Mouse (Mus musculus) liver, adult (tissue): ENCODE data around the gene Prtn3.

Experiments
- GATA4 ChIP-seq: IDR thresholded peaks from 2 replicates; pipeline ENCODE4 v1.6.1; 2014; ENCODE audit warnings: mild to moderate bottlenecking, low read length; ENCODE audit not compliant: insufficient replicate concordance

Prtn3 gene

DNA sequence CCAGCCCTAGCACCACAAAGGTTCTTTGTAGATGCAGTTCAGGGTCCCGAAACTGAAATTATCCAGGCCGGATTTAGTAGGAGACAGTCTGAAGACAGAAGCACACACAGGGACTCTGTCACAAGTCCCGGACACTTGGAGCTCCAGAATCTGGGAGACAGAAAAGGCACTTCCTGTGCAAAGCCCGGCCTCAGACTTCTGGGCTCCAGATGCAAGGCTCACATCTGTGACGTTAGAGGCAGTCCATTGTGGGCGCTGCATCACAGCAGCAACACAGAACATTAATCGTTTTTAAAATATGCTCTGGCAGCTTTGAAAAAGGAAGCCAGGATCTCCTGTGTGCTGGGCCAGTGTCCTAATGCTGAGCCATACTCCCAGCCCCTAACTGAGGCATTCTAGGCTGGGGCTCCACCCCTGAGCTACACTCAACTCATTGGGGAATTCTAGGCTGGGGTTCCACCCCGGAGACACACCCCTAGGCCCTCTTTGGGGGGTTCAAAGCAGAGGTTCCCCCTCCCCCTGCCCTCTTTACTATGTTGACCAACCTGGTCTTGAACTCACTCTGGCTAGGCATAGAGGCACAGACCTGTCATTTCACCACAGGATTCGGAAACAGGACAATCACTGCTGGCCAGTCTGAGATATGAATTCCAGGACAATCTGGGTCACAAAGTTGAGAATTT is 22.0 kb upstream of the Prtn3 start:
- no peak for TF ChIP-seq GATA4

DNA sequence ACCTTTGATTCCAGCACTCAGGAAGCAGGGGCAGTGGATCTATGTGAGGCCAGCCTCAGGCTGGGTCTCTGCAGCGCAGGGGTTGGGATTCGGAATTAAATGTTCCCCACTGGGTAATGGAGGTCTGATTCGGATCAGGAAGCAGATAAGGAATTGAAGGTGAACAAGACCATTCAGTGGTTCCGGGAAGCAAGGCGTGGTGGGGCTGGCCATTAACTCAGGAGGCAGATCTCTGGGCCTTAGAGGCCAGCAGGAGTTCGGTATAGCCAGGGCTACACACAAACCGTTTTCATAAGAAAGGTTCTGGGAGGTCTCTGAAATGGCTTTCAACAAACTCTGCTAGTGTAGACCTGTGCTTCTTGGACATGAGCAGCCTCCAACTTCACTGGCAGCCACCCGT is 21.4 kb upstream of the Prtn3 start:
- TF ChIP-seq GATA4 = no peak

DNA sequence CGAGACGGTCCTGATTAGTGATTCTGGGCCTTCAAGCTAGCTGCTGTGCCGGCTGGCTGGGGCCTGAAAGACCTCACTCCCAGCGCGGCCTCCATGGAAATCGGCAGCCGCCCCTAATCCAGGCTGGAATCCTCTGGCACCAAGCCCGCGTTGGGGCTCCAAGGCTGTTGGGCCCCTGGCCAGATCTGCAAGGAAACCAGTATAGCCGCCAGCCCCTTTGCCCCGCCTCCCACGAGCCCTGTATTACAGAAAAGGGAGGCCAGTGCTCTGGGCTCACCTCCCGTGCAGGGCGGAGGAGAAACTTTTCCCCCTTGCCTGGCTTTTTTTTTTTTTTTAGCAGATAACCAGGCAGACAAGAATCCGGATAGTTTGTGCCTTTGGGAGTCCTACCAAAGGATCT is 20.9 kb upstream of the Prtn3 start:
- no peak for TF ChIP-seq GATA4

DNA sequence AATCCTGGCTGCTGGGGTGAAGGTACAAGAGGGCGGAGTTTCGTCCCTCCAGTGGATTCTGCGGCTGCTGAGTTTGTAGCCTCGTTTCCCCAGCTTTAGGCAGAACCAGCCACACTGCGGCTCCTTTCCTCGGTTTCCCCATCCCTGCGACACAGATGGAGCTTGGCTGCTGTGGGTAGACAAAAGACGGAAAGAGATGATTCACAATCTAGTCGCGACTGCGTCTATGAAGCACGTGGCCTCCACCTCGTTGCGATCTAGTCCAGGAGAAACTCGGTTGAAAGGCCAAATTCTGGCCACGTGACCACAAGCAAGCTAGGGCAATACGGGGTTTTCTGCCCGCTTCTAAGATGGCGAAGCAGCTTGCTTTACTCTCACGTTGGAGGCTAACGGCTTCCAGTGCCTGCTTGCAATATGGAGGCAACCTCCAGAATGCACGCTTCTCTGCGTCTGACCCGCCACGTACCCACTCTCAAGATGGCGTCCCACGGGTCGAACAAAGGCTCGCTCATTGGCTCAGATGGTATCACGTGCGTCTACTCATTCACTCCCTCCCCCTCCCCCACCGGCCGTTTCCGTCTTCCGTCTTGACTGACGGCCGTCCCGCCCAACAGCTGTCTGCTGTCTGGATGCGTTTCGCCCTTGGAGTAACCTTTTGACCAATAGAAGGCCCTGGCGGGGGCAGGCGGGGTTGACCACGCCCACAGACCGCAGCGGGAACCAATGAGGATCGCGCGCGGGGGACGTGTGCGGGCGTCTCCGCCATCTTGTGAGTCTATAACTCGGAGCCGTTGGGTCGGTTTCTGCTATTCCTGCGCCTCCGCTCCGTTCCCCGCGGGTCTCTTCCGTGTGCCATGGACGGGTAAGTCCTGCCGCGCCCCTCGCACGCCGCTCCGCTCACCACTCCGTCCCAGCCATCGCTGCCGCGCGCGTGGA is 20.1 kb upstream of the Prtn3 start, which contains the start of gene Ptbp1:
Gene Ptbp1, plus strand, starts transcription at position 568 of the 936 bp plus-strand sequence.
- TF ChIP-seq GATA4 = no peak

DNA sequence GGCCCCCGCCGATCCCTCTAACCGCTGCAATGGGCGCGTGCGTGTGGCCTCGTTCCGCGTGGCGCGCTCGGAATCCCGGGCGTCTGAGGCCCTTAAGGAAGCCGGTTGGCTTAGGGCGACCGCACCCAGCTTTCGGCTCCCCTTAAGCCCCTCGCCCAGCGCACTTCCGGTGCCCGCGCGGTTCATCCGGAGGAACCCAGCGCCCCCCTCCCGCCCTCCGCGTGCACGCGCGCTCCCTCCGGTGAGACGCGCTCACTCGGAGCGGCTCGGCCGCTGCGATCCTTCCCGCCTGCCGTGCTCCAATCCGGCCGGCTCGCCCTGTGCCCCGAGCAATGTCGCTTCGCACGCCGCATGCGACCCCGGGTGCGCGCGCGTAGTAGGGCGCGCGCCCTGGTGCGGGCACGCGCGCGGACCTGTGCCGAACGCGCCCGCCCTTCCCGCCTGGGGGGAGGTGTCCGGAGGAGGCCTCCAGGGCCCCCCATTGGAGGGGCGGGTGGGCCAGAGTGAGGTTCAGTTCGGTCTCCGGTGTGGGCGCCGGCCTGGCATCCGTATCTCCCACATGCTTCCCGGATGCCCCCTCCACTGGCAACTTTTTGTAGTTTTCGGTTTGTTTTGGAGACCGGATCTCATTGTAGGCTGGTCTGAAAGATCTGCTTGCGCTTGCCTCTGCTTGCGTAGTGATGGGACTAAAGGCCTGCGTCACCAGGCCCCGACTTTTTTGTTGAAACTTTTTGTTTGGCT is 19.3 kb upstream of the Prtn3 start:
- TF ChIP-seq GATA4 = no peak; the same call in 1 of the 2 replicates

DNA sequence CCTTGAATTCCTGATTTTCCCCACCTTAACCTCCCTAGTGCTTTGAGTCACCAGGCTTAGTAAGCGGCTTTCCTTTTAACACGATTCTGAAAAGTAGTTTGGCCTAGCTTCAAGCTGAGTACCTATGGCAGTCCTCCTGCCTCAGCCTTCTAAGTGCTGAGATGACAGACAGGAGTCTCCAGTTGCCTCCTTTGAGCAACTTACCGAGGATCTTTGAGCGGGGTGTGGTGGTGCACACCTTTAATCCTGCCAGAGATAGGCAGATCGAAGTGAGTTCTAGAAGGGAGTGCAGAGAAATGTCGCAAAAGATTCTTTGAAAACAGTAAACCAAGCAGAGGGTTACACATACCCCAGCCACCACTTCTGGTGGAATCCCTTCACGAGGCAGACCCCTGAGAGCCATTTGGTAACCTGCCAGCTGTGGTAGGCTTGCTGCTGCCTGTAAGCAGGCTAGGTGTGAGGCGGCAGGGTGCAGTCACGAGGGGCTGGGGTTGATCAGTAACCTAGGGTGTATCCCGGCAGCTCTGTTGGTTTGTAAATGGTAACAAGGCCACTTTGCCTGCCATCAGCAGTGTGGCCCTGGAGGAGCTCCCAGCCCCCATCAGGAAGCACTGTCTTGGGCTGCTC is 18.6 kb upstream of the Prtn3 start:
- TF ChIP-seq GATA4 = no peak

DNA sequence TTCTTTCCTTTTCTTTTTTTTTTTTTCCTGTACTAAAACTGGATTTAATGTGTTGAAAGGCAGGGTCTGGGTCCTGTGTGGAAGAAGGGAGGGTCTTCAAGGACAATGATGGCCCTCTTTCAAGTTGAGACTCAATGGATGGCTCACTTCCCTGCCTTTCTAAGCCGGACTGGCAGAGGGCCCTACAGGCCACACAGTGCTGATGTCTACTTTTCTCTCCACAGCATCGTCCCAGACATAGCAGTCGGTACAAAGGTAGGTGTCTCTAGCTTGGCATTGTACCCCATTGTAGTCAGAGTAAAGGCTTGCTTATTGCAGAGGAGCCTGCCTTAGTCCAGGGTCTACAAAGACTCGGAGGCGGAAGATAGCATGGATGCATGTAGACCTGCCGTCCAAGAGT is 18.0 kb upstream of the Prtn3 start:
- TF ChIP-seq GATA4 = no peak

DNA sequence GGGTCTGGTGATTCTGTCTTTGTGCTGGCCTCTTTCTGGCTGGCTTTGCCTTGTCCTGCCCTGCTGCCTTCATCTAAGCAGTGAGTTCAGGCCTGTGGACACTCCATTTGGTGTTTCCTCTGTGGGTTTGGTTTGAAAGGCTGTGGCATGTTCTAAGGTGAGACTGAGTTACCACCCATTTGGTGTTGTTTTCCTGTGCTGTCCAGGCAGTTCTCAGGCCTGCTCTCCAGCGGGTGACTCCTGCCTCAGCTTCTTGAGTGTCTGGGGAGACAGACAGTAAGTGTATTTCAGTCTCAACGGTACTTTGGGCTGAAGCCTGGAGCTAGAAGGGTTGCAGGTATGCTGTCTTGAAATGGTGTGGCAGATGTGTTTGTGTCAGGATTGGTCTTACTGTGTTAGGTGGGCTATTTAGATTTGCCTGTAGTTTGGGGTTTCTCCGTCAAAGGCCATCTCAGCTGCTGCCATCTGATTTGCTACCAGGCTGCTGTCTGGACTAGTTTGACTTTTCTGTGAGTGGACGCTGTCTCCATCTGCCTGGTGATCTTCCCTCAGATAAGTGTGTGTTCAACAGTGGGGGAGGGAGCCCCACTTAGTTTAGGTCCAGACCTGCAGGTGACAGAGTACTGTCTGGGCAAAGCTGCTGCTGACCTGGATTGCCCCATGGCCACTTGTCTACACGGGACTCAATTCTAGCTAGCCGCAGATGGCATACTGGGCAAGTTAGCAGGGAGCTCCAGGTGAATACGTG is 17.4 kb upstream of the Prtn3 start:
- no peak for TF ChIP-seq GATA4

DNA sequence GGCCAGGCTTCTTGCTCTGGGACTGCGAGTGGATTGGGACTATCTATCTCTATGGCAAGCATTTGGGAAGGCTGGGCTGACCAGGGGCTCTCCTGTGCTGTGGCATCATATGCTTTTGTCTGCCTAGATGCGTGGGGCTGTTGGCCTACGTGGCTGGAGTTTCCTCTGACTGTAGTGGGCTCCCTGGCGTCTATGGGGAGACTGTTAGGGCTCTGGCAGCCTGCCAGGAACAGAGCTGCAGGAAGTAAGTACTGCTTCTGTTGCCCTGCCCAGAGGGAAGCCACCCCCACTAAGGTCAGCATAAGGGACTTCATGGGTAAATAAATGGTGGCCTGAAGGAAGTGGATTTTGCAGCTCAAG is 16.8 kb upstream of the Prtn3 start:
- no peak for TF ChIP-seq GATA4

DNA sequence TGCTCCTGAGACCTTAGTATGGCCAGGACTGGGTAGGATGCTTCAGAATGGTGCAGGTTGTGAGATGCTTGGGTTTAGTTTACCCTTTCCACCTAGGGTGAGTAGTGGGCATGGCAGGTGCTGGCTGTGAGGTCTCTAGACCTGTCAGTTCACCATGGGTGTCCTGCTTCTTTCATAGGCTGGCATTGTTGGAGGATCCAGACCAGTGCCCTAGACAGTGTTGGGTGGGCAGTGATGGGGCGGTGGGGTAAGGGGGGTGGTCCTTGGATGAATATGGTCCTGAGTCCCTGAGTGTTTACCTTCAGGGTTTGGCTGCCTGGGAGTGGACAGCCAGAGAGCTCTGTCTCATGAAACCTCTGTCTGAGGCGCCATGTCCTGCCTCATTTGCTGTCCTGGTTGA is 16.4 kb upstream of the Prtn3 start:
- TF ChIP-seq GATA4 = no peak

DNA sequence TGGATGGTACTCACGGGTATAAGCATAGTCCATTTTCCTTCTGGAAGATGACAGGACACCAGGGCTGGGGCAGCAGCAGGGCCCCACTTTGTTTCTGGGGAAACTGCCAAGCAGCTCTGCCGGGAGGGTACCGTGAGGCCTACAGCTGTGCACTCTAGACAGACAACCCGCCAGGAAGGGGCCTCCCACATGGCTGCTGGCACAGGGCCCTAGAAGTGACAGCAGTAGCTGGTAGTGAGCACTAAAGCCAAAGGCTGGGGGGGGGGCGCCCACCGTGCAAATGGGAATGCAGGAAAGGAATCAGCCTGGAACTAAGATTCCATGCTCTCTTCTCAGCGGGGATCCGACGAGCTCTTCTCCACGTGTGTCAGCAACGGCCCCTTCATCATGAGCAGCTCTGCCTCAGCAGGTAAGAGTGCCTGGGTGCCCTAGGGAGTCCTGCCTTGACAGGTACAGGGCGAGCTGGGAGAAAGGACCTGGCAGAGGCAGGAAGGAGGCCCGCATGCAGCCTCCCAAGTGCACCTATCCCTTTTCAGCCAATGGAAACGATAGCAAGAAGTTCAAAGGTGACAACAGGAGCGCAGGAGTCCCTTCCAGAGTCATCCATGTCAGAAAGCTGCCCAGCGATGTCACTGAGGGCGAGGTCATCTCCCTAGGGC is 15.7 kb upstream of the Prtn3 start:
- no peak for TF ChIP-seq GATA4

DNA sequence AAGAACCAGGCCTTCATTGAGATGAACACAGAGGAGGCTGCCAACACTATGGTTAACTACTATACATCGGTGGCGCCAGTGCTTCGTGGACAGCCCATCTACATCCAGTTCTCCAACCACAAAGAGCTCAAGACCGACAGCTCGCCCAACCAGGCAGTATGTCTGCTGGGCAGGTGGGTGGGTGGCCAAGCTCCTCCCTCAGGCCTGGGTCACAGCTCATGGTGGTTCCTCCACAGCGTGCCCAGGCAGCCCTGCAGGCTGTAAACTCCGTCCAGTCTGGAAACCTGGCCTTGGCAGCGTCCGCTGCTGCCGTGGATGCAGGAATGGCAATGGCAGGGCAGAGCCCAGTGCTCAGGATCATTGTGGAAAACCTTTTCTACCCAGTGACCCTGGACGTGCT is 15.2 kb upstream of the Prtn3 start:
- no peak for TF ChIP-seq GATA4

DNA sequence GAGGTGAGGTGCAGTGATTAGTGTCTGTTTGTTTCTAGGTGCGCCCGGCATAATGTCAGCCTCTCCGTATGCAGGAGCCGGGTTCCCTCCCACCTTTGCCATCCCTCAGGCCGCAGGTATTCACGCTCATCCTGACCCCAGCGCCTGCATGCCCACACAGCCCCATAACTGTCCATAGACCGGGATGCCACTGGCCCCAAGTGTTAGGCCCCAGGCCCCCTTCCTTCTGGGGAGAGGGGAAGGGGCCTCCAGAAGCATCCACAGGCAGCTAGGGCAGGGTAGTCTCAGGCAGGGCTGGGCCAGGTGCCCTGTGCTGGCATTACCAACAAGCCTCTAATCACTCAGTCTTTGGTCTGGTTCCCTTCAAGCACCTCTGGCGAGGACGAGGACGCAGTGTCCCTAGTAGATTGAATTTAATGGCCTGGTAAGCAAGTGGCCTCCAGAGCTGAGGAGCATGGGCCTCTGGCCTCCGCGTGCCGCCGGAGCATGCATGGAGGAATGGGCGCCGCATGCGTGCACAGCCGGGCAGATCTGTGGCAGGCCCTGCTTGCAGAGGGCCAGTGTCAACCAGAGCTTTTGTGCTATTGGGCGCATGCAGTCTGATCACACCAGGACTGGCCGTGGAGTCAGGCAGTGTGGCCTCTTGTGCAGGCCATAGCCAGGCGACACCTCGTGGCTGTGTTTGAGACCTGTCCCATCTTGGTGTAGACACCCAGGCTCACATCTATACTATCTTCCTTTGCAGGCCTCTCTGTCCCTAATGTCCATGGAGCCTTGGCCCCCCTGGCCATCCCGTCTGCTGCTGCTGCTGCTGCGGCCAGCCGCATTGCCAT is 14.0 kb upstream of the Prtn3 start:
- TF ChIP-seq GATA4 = no peak

DNA sequence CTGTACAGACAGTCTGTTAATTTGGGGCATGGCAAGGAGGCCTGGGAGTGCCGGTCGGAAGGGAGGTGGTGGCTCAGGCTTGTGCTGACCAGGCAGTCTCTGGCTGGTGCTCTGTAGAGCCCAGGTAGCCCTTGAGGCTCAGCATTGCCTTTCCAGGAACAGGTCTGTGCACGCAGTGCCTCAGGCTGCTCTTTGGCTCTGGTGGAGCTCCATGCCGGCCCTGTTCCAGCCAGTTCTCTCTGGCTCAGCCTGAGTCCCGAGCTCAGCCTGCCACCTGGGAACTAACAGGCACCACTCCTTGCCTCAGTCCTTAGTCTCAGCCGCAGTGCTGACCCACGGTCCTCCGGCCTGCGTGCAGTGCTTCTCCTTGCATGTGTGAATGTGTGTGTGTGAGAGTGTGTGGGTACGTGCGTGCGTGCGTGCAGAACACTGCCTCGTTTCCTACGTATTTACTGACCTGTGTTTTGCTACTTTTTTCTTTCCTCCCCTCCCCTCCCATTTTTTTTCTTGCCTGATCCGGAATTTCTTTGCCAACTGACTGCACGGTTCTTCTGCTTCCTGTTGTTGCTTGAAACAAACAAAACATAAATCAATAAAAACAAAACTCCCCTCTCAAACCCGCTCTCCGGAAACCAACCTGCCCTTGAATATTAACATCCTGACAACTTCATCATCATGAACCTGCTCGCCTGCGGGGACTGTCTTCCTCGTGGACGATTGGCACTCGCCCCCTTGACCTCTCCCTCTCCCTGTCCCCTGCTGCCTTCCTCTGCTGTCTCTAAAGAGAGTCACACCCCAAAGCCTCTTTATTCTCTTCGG is 12.8 kb upstream of the Prtn3 start:
- no peak for TF ChIP-seq GATA4
